Mouse (Mus musculus) left cerebral cortex, postnatal 10 days (tissue): ENCODE data around the gene Hist1h3g. TPM values are rescaled to one million over a fixed set of nuclear protein-coding genes. Genes with fewer than 3 reads are reported as not detected.
"Not testable (repeated sequence)": the region's sequence is repeated elsewhere in the genome, so short reads cannot be mapped to it uniquely, and the experiment has no call there.

Experiments
- DNase-seq, 2 experiments: peaks; one replicate each; pipeline ENCODE4 v3.0.0; 2021 to 2022; ENCODE audit warnings: low spot score in 2 of 2, mixed read lengths in 1 of 2; ENCODE audit errors: extremely low spot score in 1 of 2
- intact Hi-C: fragments of 180-260 bp; cut with DNase I; formaldehyde crosslinking; loops from one replicate; pipeline ENCODE4 v1.15.1; 2025
- total RNA-seq, 2 experiments: library from RNA; stranded (reverse); gene quantifications; 2 replicates each; pipeline ENCODE4 v1.2.3; 2021

The Hist1h3g gene
- total RNA-seq = 10 to 100 TPM in 1 of 2 experiments, 1 to 10 TPM in 1; 9.7 to 10.4 TPM

DNA sequence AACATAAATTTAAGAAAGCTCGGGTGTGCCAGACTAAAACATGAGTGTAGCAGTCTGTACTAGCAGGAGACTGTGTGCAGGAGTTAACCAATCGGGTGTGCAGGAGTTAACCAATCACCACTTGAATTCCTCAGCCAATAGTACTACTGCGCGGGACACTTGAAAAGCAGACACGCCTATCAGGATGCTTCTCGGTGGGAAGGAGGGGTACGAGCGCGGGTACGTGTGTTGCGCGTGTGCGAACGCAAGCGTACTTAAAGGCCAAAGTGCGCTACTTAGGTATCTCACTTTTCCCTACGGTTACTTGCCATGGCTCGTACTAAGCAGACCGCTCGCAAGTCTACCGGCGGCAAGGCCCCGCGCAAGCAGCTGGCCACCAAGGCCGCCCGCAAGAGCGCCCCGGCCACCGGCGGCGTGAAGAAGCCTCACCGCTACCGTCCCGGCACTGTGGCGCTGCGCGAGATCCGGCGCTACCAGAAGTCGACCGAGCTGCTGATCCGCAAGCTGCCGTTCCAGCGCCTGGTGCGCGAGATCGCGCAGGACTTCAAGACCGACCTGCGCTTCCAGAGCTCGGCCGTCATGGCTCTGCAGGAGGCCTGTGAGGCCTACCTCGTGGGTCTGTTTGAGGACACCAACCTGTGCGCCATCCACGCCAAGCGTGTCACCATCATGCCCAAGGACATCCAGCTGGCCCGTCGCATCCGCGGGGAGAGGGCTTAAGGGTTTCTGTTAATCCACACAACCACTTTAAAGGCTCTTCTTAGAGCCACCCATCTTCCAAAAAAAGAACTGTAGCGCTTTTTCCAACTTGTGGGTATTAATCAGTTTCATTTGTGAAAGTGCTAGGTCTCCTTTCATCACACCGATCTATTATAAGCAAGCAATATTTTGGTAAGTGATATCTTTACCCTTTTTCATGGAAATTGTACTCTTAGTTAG is at the start of gene Hist1h3g:
TSS of gene Hist1h3g (plus strand) at position 286 of the 939 bp plus-strand sequence.
- intact Hi-C loops = not testable (repeated sequence)

DNA sequence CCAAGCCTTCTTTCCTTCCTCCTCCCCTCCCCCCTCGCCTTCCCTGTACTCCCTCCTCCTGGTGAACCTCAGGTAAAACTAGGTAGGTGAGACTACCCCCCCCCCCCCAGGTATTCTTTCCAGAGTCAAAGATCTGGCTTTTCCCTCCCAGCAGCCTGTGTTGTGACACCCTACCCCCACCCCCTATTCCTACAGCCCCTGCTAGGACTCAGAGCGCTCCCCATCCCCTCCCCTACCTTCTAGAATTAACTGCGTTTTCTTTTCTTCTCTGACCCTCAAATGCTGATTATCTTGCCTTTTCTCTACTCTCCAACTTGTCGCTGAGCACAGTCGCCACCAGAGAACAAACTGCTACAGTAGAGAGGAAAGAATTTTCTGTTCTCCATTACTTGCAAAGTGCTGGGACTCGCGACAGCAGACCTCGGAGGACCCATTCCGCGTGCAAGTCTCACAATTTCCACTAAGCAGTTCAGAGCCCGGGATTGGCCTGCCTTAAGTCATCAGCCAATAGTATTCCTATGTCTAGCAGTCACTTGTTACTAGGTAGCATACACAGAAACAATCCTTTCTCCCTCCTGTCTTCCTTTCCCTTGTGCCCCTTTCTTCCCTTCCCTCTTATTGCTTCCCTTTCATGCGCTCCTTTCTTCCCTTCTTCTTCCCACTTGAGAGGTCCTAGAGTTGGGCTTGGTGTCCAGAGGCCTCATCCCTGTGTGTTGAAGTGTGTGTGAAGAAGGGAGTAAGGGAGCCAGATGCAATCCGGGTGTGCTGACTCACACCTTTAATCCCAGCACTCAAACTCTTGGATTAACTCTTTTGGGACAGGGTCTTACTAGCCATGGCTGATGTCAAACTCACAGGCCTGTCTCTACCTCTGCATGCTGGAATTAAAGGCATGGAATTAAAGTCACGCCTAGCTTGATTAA is 46.6 kb upstream of the Hist1h3g start, which contains the start of gene Btn2a2:
TSS of gene Btn2a2 (minus strand) at position 458 of the 923 bp plus-strand sequence.
- peak; percentile 73 to 86 for DNase-seq
- intact Hi-C loops = no loop called here

More for the DNA sequence above, at the start of gene Hist1h3g:
- DNase-seq = peak; percentile 89 to 97

DNA sequence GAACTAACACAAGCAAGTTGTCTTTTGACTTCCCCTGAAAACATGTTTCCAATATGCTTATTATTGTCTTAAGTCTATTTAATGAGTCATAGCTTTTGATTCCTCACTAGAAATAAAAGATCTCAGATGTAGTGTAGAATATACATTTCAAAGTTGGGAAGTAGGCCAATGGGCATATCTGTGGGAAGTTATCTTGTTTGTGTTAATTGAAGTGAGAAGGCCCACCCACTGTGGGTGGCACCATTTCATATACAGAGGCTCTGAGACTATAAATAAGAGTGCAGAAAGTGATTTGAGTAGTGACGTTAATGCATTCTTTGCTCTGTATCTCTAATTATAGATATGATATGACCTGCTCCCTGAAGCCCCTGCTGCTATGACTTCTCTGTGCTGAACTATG is 44.4 kb upstream of the Hist1h3g start:
- DNase-seq = no peak
- intact Hi-C loops = no loop called here

DNA sequence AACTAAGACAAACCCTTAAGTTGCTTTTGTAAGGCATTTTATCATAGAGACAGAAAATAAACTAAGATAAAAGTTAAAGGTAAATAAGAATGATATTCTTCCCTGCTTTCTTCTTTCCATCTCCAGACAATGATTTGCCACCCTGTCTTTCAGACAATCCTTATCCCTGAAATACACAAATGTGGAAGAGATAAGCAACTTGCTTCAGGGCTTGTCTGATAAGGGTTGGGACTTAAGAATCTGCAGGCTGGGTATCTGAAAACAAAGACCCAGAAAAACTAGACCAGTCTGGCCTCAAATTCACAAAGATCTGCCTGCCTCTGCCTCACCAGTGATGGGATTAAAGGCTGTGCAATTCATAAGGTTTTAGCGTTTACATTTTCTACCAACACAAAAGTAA is 44.0 kb upstream of the Hist1h3g start:
- no peak for DNase-seq
- intact Hi-C loops = no loop called here

DNA sequence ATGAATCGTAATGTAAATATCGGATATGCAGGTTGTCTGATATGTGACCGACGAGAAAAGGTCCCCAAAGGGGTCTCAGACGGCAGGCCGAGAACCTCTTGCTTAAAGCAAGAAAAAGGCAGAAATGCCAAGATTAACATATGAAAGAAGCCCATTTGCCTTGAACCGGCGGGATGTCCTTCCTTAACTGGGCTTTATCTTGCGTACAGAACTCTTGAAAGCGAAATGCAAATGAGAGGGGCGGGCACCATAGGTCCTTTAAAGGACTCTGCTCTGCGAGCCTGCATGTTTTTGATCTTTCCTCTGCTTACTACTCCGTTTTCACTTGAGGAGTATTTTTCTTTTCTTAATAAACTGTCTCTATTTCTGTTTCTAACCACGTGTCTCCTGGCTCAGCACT is 43.2 kb upstream of the Hist1h3g start:
- intact Hi-C loops = no loop called here
- DNase-seq = no peak

DNA sequence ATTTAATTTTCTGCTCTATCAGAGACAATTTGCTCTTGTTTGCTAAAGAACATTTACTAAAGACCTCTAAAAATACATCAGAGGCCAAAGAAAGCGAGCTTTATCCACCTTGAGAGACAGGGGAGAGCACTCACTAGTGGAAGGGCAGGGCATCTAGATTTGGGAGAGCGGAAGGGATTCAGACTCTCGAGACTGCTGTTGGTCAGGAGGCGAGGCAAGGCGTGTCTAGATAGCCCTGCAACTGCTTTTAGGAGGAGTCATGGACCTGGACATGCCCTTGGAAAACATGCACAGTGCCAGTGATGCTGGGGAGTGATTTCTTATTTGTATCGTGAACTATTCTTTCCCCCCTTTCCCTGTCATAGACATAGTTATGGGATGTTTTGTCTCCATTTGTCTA is 39.7 kb upstream of the Hist1h3g start:
- DNase-seq = no peak
- intact Hi-C loops = no loop called here

DNA sequence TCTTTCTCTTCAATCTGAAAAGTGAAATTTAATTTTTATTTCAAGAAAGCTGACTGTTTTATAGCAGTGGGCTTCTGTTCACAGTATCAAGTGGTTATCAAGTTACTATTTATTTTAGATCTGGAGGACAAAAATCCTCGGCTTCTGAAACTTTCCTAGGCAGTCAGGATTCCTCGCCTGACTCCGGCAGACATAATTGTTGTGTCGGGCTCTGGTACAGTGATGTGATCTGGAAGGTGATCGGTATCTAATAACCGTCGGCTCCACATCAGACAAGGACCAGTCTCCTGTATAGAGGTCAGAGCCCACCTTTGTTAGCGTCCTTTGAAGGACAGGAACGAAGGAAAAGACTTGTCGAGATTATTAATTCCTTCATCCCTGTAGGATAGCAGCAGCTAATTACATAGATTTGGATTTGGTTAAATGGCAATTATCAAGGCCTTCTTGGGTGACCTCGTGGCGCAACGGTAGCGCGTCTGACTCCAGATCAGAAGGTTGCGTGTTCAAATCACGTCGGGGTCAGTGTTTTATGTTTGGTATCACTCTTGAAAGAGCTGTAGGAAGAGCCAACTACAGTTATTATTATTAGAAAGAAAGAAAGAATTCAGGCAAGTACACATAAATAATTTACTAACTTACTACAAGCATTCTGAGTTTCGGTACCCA is 37.4 kb upstream of the Hist1h3g start:
- intact Hi-C loops = no loop called here
- peak in 1 of 2 experiments; percentile 19 for DNase-seq

DNA sequence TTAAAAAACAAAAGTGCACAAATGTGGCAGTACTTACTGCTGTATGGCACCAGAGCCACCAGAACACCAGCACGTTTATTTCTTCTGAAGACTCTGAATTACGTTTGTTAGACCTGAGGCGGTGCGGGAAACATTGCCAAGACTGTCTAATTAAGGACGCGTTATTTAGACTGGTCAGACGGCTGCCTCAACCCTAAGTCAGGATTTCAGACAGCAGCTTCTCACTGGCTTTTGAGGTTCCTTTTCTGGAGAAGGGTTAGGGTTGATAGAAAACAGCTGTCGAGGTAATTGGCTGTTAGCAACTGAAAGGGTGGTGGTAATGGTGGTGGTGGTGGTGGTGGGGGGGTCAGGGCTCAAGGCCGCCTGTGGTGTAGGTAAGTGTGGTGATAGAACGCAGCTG is 36.6 kb upstream of the Hist1h3g start:
- intact Hi-C loops = no loop called here
- DNase-seq = no peak

DNA sequence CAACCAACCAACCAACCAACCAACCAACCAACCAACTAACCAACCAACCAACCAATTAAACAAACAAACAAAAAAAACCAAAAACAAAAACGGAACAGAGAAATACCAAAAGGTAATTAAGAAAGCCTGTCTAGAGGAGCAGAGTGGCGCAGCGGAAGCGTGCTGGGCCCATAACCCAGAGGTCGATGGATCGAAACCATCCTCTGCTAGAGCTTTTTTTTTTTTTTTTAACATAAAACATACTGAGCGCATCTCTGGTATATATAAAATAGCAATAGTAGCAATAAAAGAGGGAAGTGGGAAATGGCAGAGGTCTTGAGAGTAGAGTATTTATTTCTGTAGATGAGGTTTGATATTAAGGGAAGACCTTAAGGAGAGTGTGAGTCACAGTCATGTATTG is 35.3 kb upstream of the Hist1h3g start:
- DNase-seq = no peak
- intact Hi-C loops = loop anchor here (5.0 kb wide), 1 partner anchor 33 kb away; the partner anchor contains the start of gene Btn1a1

DNA sequence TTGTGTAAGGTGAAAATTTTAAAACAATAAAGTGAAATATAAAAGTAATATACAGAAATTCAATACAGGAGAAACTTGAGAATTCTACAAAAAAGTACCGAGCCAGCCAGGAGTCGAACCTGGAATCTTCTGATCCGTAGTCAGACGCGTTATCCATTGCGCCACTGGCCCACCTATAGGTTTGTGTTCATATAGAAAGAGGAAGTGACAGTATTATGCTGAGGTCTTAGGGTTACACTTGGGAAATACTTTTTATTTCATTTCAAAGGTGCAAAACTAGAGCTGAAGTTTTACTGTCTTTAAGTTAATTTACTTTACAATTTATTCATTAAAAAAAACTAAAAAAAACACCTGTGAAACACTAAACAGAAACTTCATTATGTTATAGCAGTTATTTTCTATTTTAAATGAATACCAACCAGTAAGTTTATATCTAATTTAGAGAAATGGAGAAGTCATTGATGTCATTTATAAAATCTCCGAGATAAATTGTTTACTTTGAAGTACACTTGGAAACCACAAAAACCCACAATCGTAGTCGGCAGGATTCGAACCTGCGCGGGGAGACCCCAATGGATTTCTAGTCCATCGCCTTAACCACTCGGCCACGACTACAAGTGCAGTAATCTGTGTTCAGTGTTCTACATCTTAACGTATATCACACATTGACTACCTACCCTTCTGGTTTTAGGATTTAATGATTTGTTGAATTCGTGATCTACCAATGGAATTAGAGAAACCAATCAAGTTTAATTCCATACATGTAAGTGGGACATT is 34.6 kb upstream of the Hist1h3g start:
- peak; percentile 47 to 74 for DNase-seq
- intact Hi-C loops = loop anchor here (5.0 kb wide), 1 partner anchor 33 kb away; the partner anchor contains the start of gene Btn1a1

DNA sequence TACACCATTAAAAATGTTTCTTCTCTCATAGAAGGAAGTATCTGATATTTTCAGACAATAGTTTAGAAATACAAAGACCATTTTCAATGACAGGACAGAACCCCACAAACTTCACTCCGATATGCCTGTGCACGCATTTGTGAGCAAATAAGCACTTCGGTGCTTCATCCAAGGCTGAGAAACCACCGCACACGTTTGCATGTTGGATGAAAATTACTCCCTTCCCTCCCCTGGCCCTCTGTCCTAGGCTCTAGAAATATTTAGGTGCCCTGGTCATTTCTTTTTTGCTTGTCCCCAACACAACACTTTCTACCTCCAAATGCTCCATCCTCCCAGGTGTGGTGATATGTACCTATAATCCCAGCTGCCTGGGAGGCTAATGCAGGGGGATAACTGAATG is 33.7 kb upstream of the Hist1h3g start:
- DNase-seq = no peak
- intact Hi-C loops = loop anchor here (5.0 kb wide), 1 partner anchor 34 kb away; the partner anchor contains the start of gene Btn1a1

DNA sequence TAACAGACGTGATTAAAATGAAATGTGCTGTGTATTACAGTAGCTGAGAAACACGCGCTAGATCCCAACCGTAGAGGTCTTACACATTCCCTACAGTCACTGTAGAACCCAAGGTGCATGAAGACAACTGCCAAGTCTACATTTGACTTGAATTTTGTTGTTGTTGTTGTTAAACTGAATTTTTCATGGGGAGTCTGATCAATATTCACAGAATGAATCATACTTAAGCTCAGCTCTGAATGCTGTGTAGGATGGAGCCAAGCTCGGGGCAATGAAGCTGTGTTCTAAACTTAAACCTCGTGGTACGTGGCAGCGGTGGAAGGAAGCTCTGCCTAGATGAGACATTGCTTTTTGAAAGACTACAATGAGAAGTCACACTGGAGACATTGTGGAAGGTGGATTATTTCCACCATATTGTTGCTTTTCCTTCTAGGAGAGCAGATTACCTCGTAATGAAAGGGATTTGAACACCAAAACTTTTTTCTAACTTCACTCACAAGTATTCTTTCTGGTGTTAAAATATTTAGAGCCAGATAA is 33.1 kb upstream of the Hist1h3g start:
- DNase-seq = no peak
- intact Hi-C loops = loop anchor here (5.0 kb wide), 1 partner anchor 35 kb away; the partner anchor contains the start of gene Btn1a1

DNA sequence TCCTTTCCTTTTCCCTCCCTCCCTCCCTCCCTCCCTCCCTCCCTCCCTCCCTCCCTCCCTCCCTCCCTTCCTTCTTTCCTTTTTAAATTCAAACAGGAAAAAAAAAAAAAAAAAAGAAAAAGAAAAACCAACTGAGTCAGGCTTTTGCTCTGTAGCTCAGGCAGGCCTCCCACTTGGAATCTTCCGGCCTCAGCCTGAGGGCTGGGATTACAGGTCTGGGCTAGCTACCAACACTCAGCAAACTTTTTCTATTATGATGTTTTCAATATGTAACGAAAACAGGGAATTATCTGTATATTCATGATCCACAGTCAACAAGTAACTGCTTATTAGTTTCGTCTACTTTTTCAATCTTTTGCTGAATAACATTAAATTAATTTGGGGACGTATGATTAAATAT is 32.3 kb upstream of the Hist1h3g start:
- DNase-seq = no peak
- intact Hi-C loops = loop anchor here (5.0 kb wide), 1 partner anchor 36 kb away; the partner anchor contains the start of gene Btn1a1

DNA sequence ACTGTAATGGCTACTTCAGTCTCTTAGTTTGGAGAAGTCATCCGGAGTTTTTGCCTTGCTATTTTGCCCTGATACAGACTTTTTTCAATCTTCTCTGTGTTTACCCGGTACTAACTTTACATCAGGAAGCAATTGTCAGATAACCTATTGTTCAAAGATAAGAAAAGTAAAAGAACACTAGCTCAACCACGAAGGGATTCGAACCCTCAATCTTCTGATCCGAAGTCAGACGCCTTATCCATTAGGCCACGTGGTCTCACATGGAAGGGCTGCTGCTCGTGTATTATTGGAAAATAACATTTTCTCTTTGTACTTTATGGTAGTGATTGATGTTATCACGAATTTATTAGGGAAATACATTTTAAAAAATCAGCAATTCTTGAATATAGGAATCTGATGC is 31.4 kb upstream of the Hist1h3g start:
- intact Hi-C loops = loop anchor here (5.0 kb wide), 1 partner anchor 36 kb away; the partner anchor contains the start of gene Btn1a1
- peak; percentile 28 to 45 for DNase-seq

DNA sequence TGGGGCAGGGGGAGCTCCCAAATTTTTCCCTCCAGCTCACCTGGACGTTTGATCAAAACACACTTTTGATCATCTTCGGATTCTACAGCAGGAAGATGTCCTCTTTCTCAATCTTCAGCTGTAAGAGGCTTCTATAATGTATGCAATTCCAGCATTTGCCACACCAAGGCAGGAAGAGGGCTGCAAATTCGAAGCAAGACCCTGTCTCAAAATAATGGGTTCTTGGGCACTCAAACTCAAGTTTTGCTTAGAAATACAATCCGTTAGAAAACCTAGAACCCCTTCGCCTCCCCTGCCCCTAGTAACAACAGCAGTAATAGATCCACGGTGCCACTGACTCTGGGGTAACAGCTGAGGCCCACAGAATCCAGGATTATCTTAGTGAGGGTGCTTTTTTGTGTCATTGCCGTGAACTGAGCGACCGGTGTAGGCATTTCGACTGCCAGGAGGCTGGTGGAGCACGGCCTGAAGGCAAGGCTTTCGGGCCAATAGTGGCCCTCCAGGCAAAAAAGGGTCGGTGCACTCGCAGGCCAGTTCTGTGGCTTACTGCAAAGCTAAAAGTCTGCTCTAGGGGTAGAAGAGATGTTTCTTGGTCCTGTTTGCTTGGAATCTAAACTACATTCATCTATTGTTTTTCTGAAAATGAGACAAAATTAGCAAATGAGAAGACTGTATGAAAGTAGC is 29.4 kb upstream of the Hist1h3g start:
- intact Hi-C loops = no loop called here
- no peak for DNase-seq

DNA sequence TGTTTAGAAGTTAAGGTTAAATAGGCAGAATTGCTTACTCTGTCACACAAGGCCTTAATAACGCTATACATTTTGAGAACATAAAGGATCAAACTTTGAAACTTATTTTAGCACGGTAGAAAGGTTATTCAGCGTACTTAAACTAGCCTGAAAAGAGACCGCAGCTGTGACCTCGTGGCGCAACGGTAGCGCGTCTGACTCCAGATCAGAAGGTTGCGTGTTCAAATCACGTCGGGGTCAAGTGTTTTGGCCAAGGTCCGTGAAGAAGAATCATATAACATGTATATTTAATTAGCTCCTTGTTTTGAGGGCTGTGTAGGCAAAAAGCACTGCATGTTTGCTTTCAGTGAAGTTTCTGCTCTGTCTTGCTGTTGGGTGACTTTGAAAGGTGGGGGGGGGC is 28.9 kb upstream of the Hist1h3g start:
- DNase-seq = peak in 1 of 2 experiments; percentile 26
- intact Hi-C loops = no loop called here
